ENCODE assay signal across 17 mouse cellular contexts in genomic region chr13:34468132-34468748, GRCm38 (mm10).
DNase-seq lines count a peak whose midpoint lies in the region; ATAC-seq lines count a peak whose summit lies in the region.
"Had no signal": no experiment of that assay in that cellular context is flagged by ENCODE, and none has a peak within 500 bp of the region (broad histone marks: within the 10 kb centered on the region; RNA-seq: fewer than 3 reads in every experiment).

No protein-coding gene starts in this region.

- no peak overlapping the region for H3K4me2 ChIP-seq in hindbrain, embryonic 14.5 days (replicated peaks)
- no peak overlapping the region for H3K4me2 ChIP-seq in midbrain, embryonic 16.5 days (ENCODE audit: low read length)
- H3K4me2 ChIP-seq: embryonic facial prominence, embryonic 13.5 days; liver, embryonic 13.5 days; midbrain, embryonic 12.5 days; stomach, embryonic 15.5 days had no signal

- no peak overlapping the region for H3K27ac ChIP-seq in hindbrain, embryonic 14.5 days
- no peak overlapping the region for H3K27ac ChIP-seq in hindbrain, embryonic 10.5 days
- no peak overlapping the region; the same call in 1 of the 2 replicates for H3K27ac ChIP-seq in midbrain, embryonic 16.5 days (ENCODE audit: low read length)
- no peak overlapping the region for H3K27ac ChIP-seq in midbrain, embryonic 10.5 days (replicated peaks)
- H3K27ac ChIP-seq: liver, embryonic 13.5 days; macrophage; midbrain, embryonic 12.5 days had no signal

- peak; percentile 22; the same call in 1 of the 2 replicates for ATAC-seq in cerebellum, adult (ENCODE audit: insufficient number of reproducible peaks, low FRiP score, low TSS enrichment)
- ATAC-seq in hindbrain, embryonic 14.5 days (ENCODE audit: low FRiP score) = no peak
- ATAC-seq in midbrain, embryonic 16.5 days = 0 out of 2 replicates have a peak, but pooled peaks have one; percentile 36
- ATAC-seq: CD4-positive, CD25-positive, alpha-beta regulatory T cell, adult 4 months had no signal

- no peak for DNase-seq in cerebellum, adult 18-20 months
- peak; percentile 42 for DNase-seq in hindbrain, embryonic 14.5 days (ENCODE audit: low spot score)
- no peak for DNase-seq in hindbrain, embryonic 10.5 days (ENCODE audit: low spot score)
- DNase-seq in kidney, postnatal 36 days = peak; percentile 51 to 64
- no peak for DNase-seq in kidney, adult 11 months
- DNase-seq in midbrain, embryonic 10.5 days (ENCODE audit: low spot score) = no peak
- DNase-seq: heart, adult 18-20 months; liver, embryonic 13.5 days; thymus, adult 2 months had no signal

- H3K9me3 ChIP-seq in hindbrain, embryonic 14.5 days (ENCODE audit: control insufficient read depth, low read length) = no peaks in the 10 kb centered on the region
- H3K9me3 ChIP-seq in hindbrain, embryonic 10.5 days = no peaks in the 10 kb centered on the region
- no peaks in the 10 kb centered on the region for H3K9me3 ChIP-seq in midbrain, embryonic 16.5 days (replicated peaks; ENCODE audit: control insufficient read depth, low read length, poor library complexity, severe bottlenecking)
- no peaks in the 10 kb centered on the region for H3K9me3 ChIP-seq in midbrain, embryonic 10.5 days (replicated peaks)
- H3K9me3 ChIP-seq: embryonic facial prominence, embryonic 13.5 days; G1E; liver, embryonic 13.5 days; midbrain, embryonic 12.5 days; stomach, embryonic 15.5 days had no signal

- 61% methylated on average over 3 of the region's 3 CpGs for WGBS in hindbrain, embryonic 14.5 days
- WGBS in hindbrain, embryonic 10.5 days = 71% methylated on average over 3 of the region's 3 CpGs
- WGBS in midbrain, embryonic 16.5 days = 59% methylated on average over 3 of the region's 3 CpGs
- WGBS in midbrain, embryonic 10.5 days = 71% methylated on average over 3 of the region's 3 CpGs

- H3K4me1 ChIP-seq in hindbrain, embryonic 14.5 days (replicated peaks; ENCODE audit: control insufficient read depth, insufficient read depth, low read length) = 0 out of 2 replicates have a peak, but pooled peaks cover 14% of the 10 kb centered on the region
- H3K4me1 ChIP-seq in hindbrain, embryonic 10.5 days (replicated peaks) = peaks cover 11% of the 10 kb centered on the region
- peaks cover 4% of the 10 kb centered on the region; the same call in 1 of the 2 replicates for H3K4me1 ChIP-seq in midbrain, embryonic 16.5 days (ENCODE audit: control insufficient read depth, insufficient read depth, low read length)
- peaks cover 2% of the 10 kb centered on the region; the same call in 1 of the 2 replicates for H3K4me1 ChIP-seq in midbrain, embryonic 10.5 days

- no peak overlapping the region for H3K9ac ChIP-seq in hindbrain, embryonic 14.5 days
- no peak overlapping the region for H3K9ac ChIP-seq in midbrain, embryonic 16.5 days (ENCODE audit: low read depth, low read length)
- H3K9ac ChIP-seq: embryonic facial prominence, embryonic 13.5 days; liver, embryonic 13.5 days; midbrain, embryonic 12.5 days; stomach, embryonic 15.5 days had no signal

- H3K4me3 ChIP-seq in hindbrain, embryonic 14.5 days (replicated peaks; ENCODE audit: low read length) = no peak overlapping the region
- no peak overlapping the region for H3K4me3 ChIP-seq in hindbrain, embryonic 10.5 days
- no peak overlapping the region for H3K4me3 ChIP-seq in midbrain, embryonic 16.5 days (ENCODE audit: low read depth, low read length)
- H3K4me3 ChIP-seq in midbrain, embryonic 10.5 days = no peak overlapping the region
- H3K4me3 ChIP-seq: embryonic facial prominence, embryonic 13.5 days; liver, embryonic 13.5 days; midbrain, embryonic 12.5 days; stomach, embryonic 15.5 days had no signal

- H3K27me3 ChIP-seq in hindbrain, embryonic 14.5 days (ENCODE audit: control insufficient read depth, insufficient read depth, low read length) = no peaks in the 10 kb centered on the region
- H3K27me3 ChIP-seq in hindbrain, embryonic 10.5 days (ENCODE audit: insufficient read depth, poor library complexity, severe bottlenecking) = no peaks in the 10 kb centered on the region
- no peaks in the 10 kb centered on the region for H3K27me3 ChIP-seq in midbrain, embryonic 16.5 days (ENCODE audit: control insufficient read depth, insufficient read depth, low read depth, low read length)
- no peaks in the 10 kb centered on the region for H3K27me3 ChIP-seq in midbrain, embryonic 10.5 days (ENCODE audit: low read depth, poor library complexity, severe bottlenecking)
- H3K27me3 ChIP-seq: embryonic facial prominence, embryonic 13.5 days; liver, embryonic 13.5 days; midbrain, embryonic 12.5 days; stomach, embryonic 15.5 days had no signal

- no peaks in the 10 kb centered on the region for H3K36me3 ChIP-seq in hindbrain, embryonic 14.5 days (replicated peaks; ENCODE audit: control insufficient read depth, insufficient read depth)
- no peaks in the 10 kb centered on the region for H3K36me3 ChIP-seq in hindbrain, embryonic 10.5 days
- H3K36me3 ChIP-seq in midbrain, embryonic 16.5 days (ENCODE audit: control insufficient read depth, insufficient read depth, low read length) = no peaks in the 10 kb centered on the region
- no peaks in the 10 kb centered on the region for H3K36me3 ChIP-seq in midbrain, embryonic 10.5 days
- H3K36me3 ChIP-seq: embryonic facial prominence, embryonic 13.5 days; G1E; liver, embryonic 13.5 days; midbrain, embryonic 12.5 days; stomach, embryonic 15.5 days had no signal

Comparison
In these comparisons a context has a peak if more than half of its experiments do, and no peak if none do; other contexts are left out.
1. DNase-seq: peak in hindbrain, embryonic 14.5 days (single experiment) and kidney, postnatal 36 days (2 of 2); none in cerebellum, adult 18-20 months (0 of 2), hindbrain, embryonic 10.5 days (single experiment), kidney, adult 11 months (single experiment) and midbrain, embryonic 10.5 days (single experiment).